Mouse (Mus musculus): ENCODE results near the gene Arl5c. TPM values are rescaled to one million over a fixed set of nuclear protein-coding genes. Genes with fewer than 3 reads are reported as not detected.
A peak's percentile ranks its signal among the peaks of the same experiment; 100 is the strongest.

Gene Arl5c
- polyA plus RNA-seq, 1 experiment = 2.8 TPM

DNA sequence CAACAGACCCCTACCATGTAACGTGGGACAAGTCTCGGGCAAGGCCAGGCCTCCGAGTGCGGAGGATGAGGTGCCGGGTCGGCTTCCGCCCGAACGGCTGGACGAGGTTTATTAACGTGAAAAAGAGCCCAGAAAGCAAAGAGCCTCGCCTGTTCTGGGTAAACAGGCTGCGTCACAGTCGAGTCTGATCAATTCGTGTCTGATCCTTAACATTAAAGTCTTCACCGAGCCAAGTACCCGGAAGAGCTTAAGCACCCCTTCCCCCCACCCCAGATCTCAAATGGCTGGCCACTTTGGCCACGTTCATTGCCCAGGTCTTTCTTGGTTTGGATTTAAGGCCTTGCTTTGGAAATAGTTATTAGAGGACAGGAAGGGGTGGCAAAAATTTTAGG lies 31.3 kb upstream of the Arl5c start:
- peak overlapping the region; percentile 93 for H3K9ac ChIP-seq (ENCODE audit: low read depth, poor library complexity, severe bottlenecking)
- H3K4me1 ChIP-seq (ENCODE audit: control insufficient read depth, insufficient read depth, low read length) = peaks cover 1% of the 10 kb centered on the region
- H3K9me3 ChIP-seq (replicated peaks; ENCODE audit: control insufficient read depth, insufficient read depth, low read length, poor library complexity, severe bottlenecking) = no peaks in the 10 kb centered on the region
- H3K36me3 ChIP-seq (ENCODE audit: control insufficient read depth, insufficient read depth, low read length, poor library complexity, severe bottlenecking) = peaks cover 37% of the 10 kb centered on the region
- no peaks in the 10 kb centered on the region for H3K27me3 ChIP-seq (ENCODE audit: control insufficient read depth, insufficient read depth, low read length, poor library complexity, severe bottlenecking)
- H3K4me3 ChIP-seq (ENCODE audit: low read depth, low read length) = peak overlapping the region; percentile 96
- peak overlapping the region; percentile 20 for H3K27ac ChIP-seq (ENCODE audit: insufficient read depth, low read length)
- TF ChIP-seq CTCF (IDR thresholded peaks at IDR 0.05; ENCODE audit: low read depth, low read length) (no peak), EP300 (IDR thresholded peaks at IDR 0.05; ENCODE audit: insufficient read depth, low read depth, low read length) (no peak), POLR2A (IDR thresholded peaks at IDR 0.05; ENCODE audit: insufficient read depth, low read length) (no peak)

DNA sequence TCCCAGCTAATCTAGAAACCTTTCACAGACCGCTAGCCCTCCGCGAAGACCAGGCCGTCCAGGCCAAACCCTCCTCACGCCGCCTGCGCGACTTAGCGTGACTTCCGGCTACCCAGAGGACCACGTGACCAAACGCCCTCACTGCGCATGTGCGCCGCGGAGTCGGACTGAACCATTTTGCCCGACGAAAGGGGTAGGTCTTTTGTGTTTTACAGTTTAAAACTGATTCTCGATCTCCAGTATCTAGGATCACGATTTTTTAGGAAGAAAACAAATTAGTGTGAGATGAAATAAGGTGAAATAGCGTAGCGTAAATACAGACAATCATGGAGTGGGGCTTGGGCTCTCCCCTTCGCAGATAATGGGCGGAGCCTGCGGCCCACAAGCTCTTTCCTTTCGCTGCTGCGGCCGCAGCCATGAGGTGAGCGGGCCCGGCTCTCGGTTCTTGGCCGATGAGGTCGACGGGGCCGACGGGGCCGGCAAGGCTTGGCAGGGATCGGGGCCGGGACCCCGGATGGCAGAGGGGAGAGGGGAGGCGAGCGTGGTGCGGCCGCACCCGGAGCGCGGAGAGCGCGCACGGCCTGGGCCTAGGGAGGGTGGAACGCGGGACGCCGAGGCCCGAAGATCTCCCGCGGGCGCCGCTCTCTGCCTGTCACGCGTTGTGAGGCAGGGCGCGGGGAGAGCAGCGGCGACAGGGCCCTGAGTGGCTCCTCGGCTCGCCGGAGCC lies 30.8 kb upstream of the Arl5c start, which contains the start of gene Rpl19:
TSS of gene Rpl19 (plus strand) at position 141 of the 727 bp plus-strand sequence.
- Histone ChIP-seq H3K27me3 (ENCODE audit: control insufficient read depth, insufficient read depth, low read length, poor library complexity, severe bottlenecking) (no peaks in the 10 kb centered on the region), H3K27ac (ENCODE audit: insufficient read depth, low read length) (peak within 1 kb of the TSS; percentile 75), H3K9ac (ENCODE audit: low read depth, poor library complexity, severe bottlenecking) (peak within 1 kb of the TSS; percentile 93)

DNA sequence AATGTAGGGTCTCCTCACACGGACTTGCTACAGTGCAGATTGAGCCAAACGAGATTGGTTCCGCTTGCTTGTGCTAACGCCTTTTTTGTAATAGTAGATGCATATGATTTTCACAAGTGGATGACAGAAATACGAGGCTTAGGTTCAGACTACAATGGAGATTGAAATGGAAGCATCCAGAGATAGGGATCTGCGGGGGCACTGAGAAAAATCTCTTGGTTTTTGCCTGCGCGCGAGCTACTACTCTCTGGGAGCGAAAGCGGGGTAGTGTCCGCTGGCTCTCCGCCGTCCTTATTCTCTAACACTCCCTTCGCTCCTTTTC lies 30.2 kb upstream of the Arl5c start:
- H3K4me3 ChIP-seq (ENCODE audit: low read depth, low read length) = peak overlapping the region; percentile 81
- peaks cover 36% of the 10 kb centered on the region for H3K36me3 ChIP-seq (ENCODE audit: control insufficient read depth, insufficient read depth, low read length, poor library complexity, severe bottlenecking)
- peak overlapping the region; percentile 75 for H3K27ac ChIP-seq (ENCODE audit: insufficient read depth, low read length)
- no peaks in the 10 kb centered on the region for H3K9me3 ChIP-seq (replicated peaks; ENCODE audit: control insufficient read depth, insufficient read depth, low read length, poor library complexity, severe bottlenecking)
- H3K27me3 ChIP-seq (ENCODE audit: control insufficient read depth, insufficient read depth, low read length, poor library complexity, severe bottlenecking) = no peaks in the 10 kb centered on the region
- peak overlapping the region; percentile 93 for H3K9ac ChIP-seq (ENCODE audit: low read depth, poor library complexity, severe bottlenecking)
- no peak for TF ChIP-seq POLR2A (IDR thresholded peaks at IDR 0.05; ENCODE audit: insufficient read depth, low read length)
- no peak for TF ChIP-seq EP300 (IDR thresholded peaks at IDR 0.05; ENCODE audit: insufficient read depth, low read depth, low read length)
- no peak for TF ChIP-seq CTCF (IDR thresholded peaks at IDR 0.05; ENCODE audit: low read depth, low read length)
- peaks cover 5% of the 10 kb centered on the region for H3K4me1 ChIP-seq (ENCODE audit: control insufficient read depth, insufficient read depth, low read length)

More for the DNA sequence above, 30.8 kb upstream of the Arl5c start, which contains the start of gene Rpl19:
- TF ChIP-seq EP300 (IDR thresholded peaks at IDR 0.05; ENCODE audit: insufficient read depth, low read depth, low read length) = peak; percentile 47; the same call in 1 of the 2 replicates
- peak; percentile 84 for TF ChIP-seq POLR2A (IDR thresholded peaks at IDR 0.05; ENCODE audit: insufficient read depth, low read length)
- TF ChIP-seq CTCF (IDR thresholded peaks at IDR 0.05; ENCODE audit: low read depth, low read length) = no peak
- peaks cover 1% of the 10 kb centered on the region for H3K4me1 ChIP-seq (ENCODE audit: control insufficient read depth, insufficient read depth, low read length)
- peaks cover 37% of the 10 kb centered on the region for H3K36me3 ChIP-seq (ENCODE audit: control insufficient read depth, insufficient read depth, low read length, poor library complexity, severe bottlenecking)
- H3K9me3 ChIP-seq (replicated peaks; ENCODE audit: control insufficient read depth, insufficient read depth, low read length, poor library complexity, severe bottlenecking) = no peaks in the 10 kb centered on the region
- H3K4me3 ChIP-seq (ENCODE audit: low read depth, low read length) = peak within 1 kb of the TSS; percentile 96

DNA sequence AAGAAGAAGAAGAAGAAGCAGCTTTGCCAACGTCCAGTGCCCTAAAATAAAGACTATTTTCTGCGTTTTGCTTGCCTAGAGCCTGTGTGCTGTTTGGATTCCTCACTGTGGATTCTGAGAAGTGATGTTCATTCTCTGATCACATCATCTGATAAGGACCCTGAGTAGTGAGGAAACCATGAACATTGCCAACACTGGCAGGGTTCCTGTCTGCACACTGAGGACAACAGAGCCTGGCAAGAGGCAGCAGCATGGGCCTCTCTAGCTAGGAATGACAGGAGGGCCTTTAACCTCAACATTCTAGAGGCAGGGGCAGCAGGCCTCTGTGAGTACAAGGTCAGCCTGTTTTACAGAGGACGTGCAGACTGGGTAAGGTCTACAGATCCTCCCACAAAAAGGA lies 28.5 kb upstream of the Arl5c start:
- Histone ChIP-seq H3K9ac (ENCODE audit: low read depth, poor library complexity, severe bottlenecking) (no peak overlapping the region), H3K4me3 (ENCODE audit: low read depth, low read length) (no peak overlapping the region), H3K9me3 (replicated peaks; ENCODE audit: control insufficient read depth, insufficient read depth, low read length, poor library complexity, severe bottlenecking) (no peaks in the 10 kb centered on the region), H3K27ac (ENCODE audit: insufficient read depth, low read length) (no peak overlapping the region), H3K4me1 (ENCODE audit: control insufficient read depth, insufficient read depth, low read length) (peaks cover 5% of the 10 kb centered on the region), H3K36me3 (ENCODE audit: control insufficient read depth, insufficient read depth, low read length, poor library complexity, severe bottlenecking) (peaks cover 19% of the 10 kb centered on the region), H3K27me3 (ENCODE audit: control insufficient read depth, insufficient read depth, low read length, poor library complexity, severe bottlenecking) (no peaks in the 10 kb centered on the region)
- TF ChIP-seq POLR2A (IDR thresholded peaks at IDR 0.05; ENCODE audit: insufficient read depth, low read length) (no peak), CTCF (IDR thresholded peaks at IDR 0.05; ENCODE audit: low read depth, low read length) (no peak), EP300 (IDR thresholded peaks at IDR 0.05; ENCODE audit: insufficient read depth, low read depth, low read length) (no peak)

DNA sequence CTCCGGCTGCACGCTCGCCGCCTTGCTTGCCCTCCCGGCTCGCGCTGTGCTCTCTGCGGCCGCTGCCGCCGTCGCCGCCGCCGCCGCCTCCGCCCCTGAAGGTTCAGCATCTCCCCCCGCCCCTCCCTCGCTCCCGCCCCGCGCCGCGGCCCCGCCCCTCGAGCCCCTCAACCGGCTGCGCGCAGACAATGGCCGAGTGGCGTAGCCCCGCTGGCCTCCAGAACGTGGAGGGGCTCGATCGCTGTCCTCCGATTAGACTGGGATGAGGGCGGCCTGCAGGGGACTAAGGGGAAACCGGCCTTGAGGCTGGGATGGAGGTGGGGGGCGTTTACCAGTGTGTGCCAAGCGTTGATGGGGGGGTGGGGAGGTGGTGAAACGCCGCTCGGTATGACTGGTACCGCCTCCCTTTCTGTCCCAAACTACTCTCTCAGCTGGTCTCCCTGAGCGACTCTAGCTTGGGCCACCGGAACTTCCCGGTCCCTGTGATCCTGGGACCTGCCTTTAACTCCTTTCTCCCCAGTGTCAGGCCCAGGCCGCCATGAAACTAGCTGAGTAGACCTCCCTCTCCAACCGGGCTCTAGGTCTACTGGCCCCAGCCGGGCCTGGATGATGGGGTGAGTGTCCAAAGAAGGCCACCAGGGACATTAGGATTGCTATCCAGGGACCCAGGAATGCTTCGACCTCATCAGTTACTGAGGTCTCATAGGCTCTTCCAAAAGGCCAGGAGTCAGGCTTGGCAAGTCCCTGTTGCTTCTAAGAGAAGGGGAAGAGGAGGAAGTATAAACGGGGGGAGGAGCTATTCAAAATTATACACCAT lies 26.8 kb upstream of the Arl5c start, which contains the start of gene Cacnb1:
TSS of gene Cacnb1 (minus strand) at position 480 of the 817 bp plus-strand sequence.
- Histone ChIP-seq H3K9ac (ENCODE audit: low read depth, poor library complexity, severe bottlenecking) (peak within 1 kb of the TSS; percentile 73), H3K4me3 (ENCODE audit: low read depth, low read length) (peak within 1 kb of the TSS; percentile 79), H3K27ac (ENCODE audit: insufficient read depth, low read length) (0 out of 2 replicates have a peak within 1 kb of the TSS, but pooled peaks have one; percentile 5), H3K9me3 (replicated peaks; ENCODE audit: control insufficient read depth, insufficient read depth, low read length, poor library complexity, severe bottlenecking) (no peaks in the 10 kb centered on the region), H3K4me1 (ENCODE audit: control insufficient read depth, insufficient read depth, low read length) (peaks cover 7% of the 10 kb centered on the region), H3K27me3 (ENCODE audit: control insufficient read depth, insufficient read depth, low read length, poor library complexity, severe bottlenecking) (no peaks in the 10 kb centered on the region), H3K36me3 (ENCODE audit: control insufficient read depth, insufficient read depth, low read length, poor library complexity, severe bottlenecking) (peaks cover 2% of the 10 kb centered on the region; the same call in 1 of the 2 replicates)
- TF ChIP-seq POLR2A (IDR thresholded peaks at IDR 0.05; ENCODE audit: insufficient read depth, low read length) (no peak), CTCF (IDR thresholded peaks at IDR 0.05; ENCODE audit: low read depth, low read length) (no peak), EP300 (IDR thresholded peaks at IDR 0.05; ENCODE audit: insufficient read depth, low read depth, low read length) (no peak)

Measured in ES-Bruce4 (cell line).